Mouse (Mus musculus) limb, embryonic 13.5 days (tissue): Measurements from ENCODE around the gene Sprr1b. TPM values are rescaled to one million over a fixed set of nuclear protein-coding genes. Genes with fewer than 3 reads are reported as not detected.

Experiments
- ATAC-seq: fragments of 200-750 bp; cut with Nextera tagmentation; 2 replicates; pipeline ENCODE4 v1.8.0; 2017; ENCODE audit warnings: low read depth, moderate number of reproducible peaks, moderate TSS enrichment; ENCODE audit not compliant: low FRiP score
- H3K27ac ChIP-seq: fragments of 300-500 bp; sonication (generic); 2 replicates; pipeline ENCODE4 v1.5.1; 2015; ENCODE audit warnings: inconsistent platforms, mild to moderate bottlenecking, moderate library complexity
- H3K27me3 ChIP-seq: fragments of 300-500 bp; sonication (generic); 2 replicates; pipeline ENCODE4 v1.6.1; 2015; ENCODE audit warnings: mild to moderate bottlenecking, inconsistent platforms
- H3K36me3 ChIP-seq: fragments of 300-500 bp; sonication (generic); 2 replicates; pipeline ENCODE4 v1.6.1; 2015; ENCODE audit warnings: inconsistent platforms, mild to moderate bottlenecking, moderate library complexity
- H3K4me1 ChIP-seq: fragments of 300-500 bp; sonication (generic); 2 replicates; pipeline ENCODE4 v1.6.1; 2015; ENCODE audit warnings: inconsistent platforms
- H3K4me2 ChIP-seq: fragments of 300-500 bp; sonication (generic); replicated peaks from 2 replicates; pipeline ENCODE4 v1.6.1; 2015; ENCODE audit warnings: inconsistent platforms, mild to moderate bottlenecking, moderate library complexity
- H3K4me3 ChIP-seq: fragments of 300-500 bp; sonication (generic); 2 replicates; pipeline ENCODE4 v1.5.1; 2015; ENCODE audit warnings: moderate library complexity, mild to moderate bottlenecking, inconsistent platforms
- H3K9ac ChIP-seq: fragments of 300-500 bp; sonication (generic); 2 replicates; pipeline ENCODE4 v1.6.1; 2015; ENCODE audit warnings: mild to moderate bottlenecking, inconsistent platforms
- H3K9me3 ChIP-seq: fragments of 300-500 bp; sonication (generic); 2 replicates; pipeline ENCODE4 v1.6.1; 2016; ENCODE audit warnings: inconsistent platforms
- WGBS: fragments of 180-500 bp; shearing (Covaris S2); methylation state at CpG from one replicate; pipeline ENCODE4 v1.1.7; 2015; 5-methylcytosine and 5-hydroxymethylcytosine counted together
- polyA plus RNA-seq: library from polyadenylated mRNA; unstranded; fragments of >200 nt; fragmentation: Nextera tagmentation; extraction: Ambion mirVana; gene quantifications from 2 replicates; pipeline ENCODE4 v1.2.1, GENCODE M21; 2015

Sprr1b gene
- polyA plus RNA-seq, 1 experiment from 2014 or later: not detected

GRCm38 (mm10) chr3:92407691-92408090, 30.9 kb downstream of the Sprr1b start, which contains the start of gene Sprr2i:
Gene Sprr2i (plus strand): TSS chr3:92407991.
- 91% methylated on average over 2 of the region's 2 CpGs for WGBS
- no peak for ATAC-seq

GRCm38 (mm10) chr3:92394301-92394700, 44.3 kb downstream of the Sprr1b start:
- H3K9ac ChIP-seq: no peak overlapping the region
- no peaks in the 10 kb centered on the region for H3K4me1 ChIP-seq
- H3K4me3 ChIP-seq: no peak overlapping the region
- no peak for ATAC-seq
- no peak overlapping the region for H3K4me2 ChIP-seq
- H3K36me3 ChIP-seq: no peaks in the 10 kb centered on the region
- no peaks in the 10 kb centered on the region for H3K9me3 ChIP-seq
- H3K27ac ChIP-seq: no peak overlapping the region
- WGBS: 53% methylated on average over 1 of the region's 1 CpGs
- H3K27me3 ChIP-seq: no peaks in the 10 kb centered on the region

More at GRCm38 (mm10) chr3:92407691-92408090, 30.9 kb downstream of the Sprr1b start, which contains the start of gene Sprr2i:
- Histone ChIP-seq H3K27ac (no peak within 1 kb of the TSS), H3K27me3 (no peaks in the 10 kb centered on the region), H3K9ac (no peak within 1 kb of the TSS), H3K4me1 (no peaks in the 10 kb centered on the region), H3K9me3 (no peaks in the 10 kb centered on the region), H3K4me2 (no peak within 1 kb of the TSS), H3K36me3 (no peaks in the 10 kb centered on the region), H3K4me3 (no peak within 1 kb of the TSS)

Other genes with a start within 250 kb of the Sprr1b start
- 0.14 and 0.15 TPM in 2 replicates for gene Sprr2a1, start 223.0 kb downstream of the Sprr1b start, polyA plus RNA-seq
- gene Sprr2a2, start 222.9 kb downstream of the Sprr1b start, polyA plus RNA-seq: 4.4 and 5.1 TPM in 2 replicates
- 0.34 TPM in 1 of 2 replicates, not detected in the other for gene Sprr2a3, start 153.4 kb downstream of the Sprr1b start, polyA plus RNA-seq
- not detected in 2 replicates for gene Sprr2b, start 122.2 kb downstream of the Sprr1b start, polyA plus RNA-seq
- gene Sprr2d, start 99.6 kb downstream of the Sprr1b start, polyA plus RNA-seq: not detected in 2 replicates
- gene Sprr2e, start 86.6 kb downstream of the Sprr1b start, polyA plus RNA-seq: not detected in 2 replicates
- not detected in 2 replicates for gene Sprr2f, start 73.6 kb downstream of the Sprr1b start, polyA plus RNA-seq
- gene Sprr2h, start 53.1 kb downstream of the Sprr1b start, polyA plus RNA-seq: not detected in 2 replicates
- not detected in 2 replicates for gene Sprr2i, start 30.8 kb downstream of the Sprr1b start, polyA plus RNA-seq
- gene Sprr2j-ps, start 20.7 kb downstream of the Sprr1b start, polyA plus RNA-seq: not detected in 2 replicates
- gene Gm9774, start 9.4 kb downstream of the Sprr1b start, polyA plus RNA-seq: 8.9 and 9.6 TPM in 2 replicates
- gene Sprr2k, start 6.2 kb downstream of the Sprr1b start, polyA plus RNA-seq: not detected in 2 replicates
- not detected in 2 replicates for gene Sprr3, start 19.9 kb upstream of the Sprr1b start, polyA plus RNA-seq
- 0.49 and 0.67 TPM in 2 replicates for gene Sprr1a, start 47.1 kb upstream of the Sprr1b start, polyA plus RNA-seq
- not detected in 2 replicates for gene Sprr4, start 61.7 kb upstream of the Sprr1b start, polyA plus RNA-seq
- gene 2310046K23Rik, start 95.7 kb upstream of the Sprr1b start, polyA plus RNA-seq: not detected in 2 replicates
- not detected in 2 replicates for gene Ivl, start 134.9 kb upstream of the Sprr1b start, polyA plus RNA-seq
- not detected in 2 replicates for gene Smcp, start 150.2 kb upstream of the Sprr1b start, polyA plus RNA-seq
- not detected in 2 replicates for gene 2210017I01Rik, start 168.7 kb upstream of the Sprr1b start, polyA plus RNA-seq
- not detected in 2 replicates for gene Lce6a, start 182.9 kb upstream of the Sprr1b start, polyA plus RNA-seq
- not detected in 2 replicates for gene Lce1a1, start 209.5 kb upstream of the Sprr1b start, polyA plus RNA-seq
- not detected in 2 replicates for gene Lce1b, start 218.1 kb upstream of the Sprr1b start, polyA plus RNA-seq
- not detected in 2 replicates for gene Lce1a2, start 231.5 kb upstream of the Sprr1b start, polyA plus RNA-seq
- not detected in 2 replicates for gene Lce1c, start 240.5 kb upstream of the Sprr1b start, polyA plus RNA-seq
- not detected in 2 replicates for gene Lce1d, start 248.4 kb upstream of the Sprr1b start, polyA plus RNA-seq